Mouse (Mus musculus): ENCODE measurements around the gene Agbl4. TPM values are rescaled to one million over a fixed set of nuclear protein-coding genes. Genes with fewer than 3 reads are reported as not detected.

Agbl4 gene
- polyA plus RNA-seq, 1 experiment from 2014 or later = 0.97 TPM

- no peak overlapping the region for H3K27ac ChIP-seq (ENCODE audit: low read length)
- no peaks in the 10 kb centered on the region for H3K27me3 ChIP-seq (ENCODE audit: control insufficient read depth, insufficient read depth, low read depth, low read length)
- no peaks in the 10 kb centered on the region for H3K9me3 ChIP-seq (ENCODE audit: control insufficient read depth, low read length)
- peaks cover 14% of the 10 kb centered on the region for H3K4me1 ChIP-seq (replicated peaks; ENCODE audit: control insufficient read depth, insufficient read depth, low read length)
- 34% methylated on average over 5 of the region's 5 CpGs for WGBS
- no peaks in the 10 kb centered on the region for H3K36me3 ChIP-seq (ENCODE audit: control insufficient read depth, insufficient read depth, low read length)
- no peak overlapping the region for H3K9ac ChIP-seq (ENCODE audit: low read length)
- ATAC-seq (ENCODE audit: low read depth) = peak; percentile 73
- H3K4me3 ChIP-seq (ENCODE audit: low read length) = no peak overlapping the region
- H3K4me2 ChIP-seq (ENCODE audit: low read depth, low read length) = no peak overlapping the region
Observed at GRCm38 (mm10) chr4:111691057-111691543, 1293.6 kb downstream of the Agbl4 start.

DNA sequence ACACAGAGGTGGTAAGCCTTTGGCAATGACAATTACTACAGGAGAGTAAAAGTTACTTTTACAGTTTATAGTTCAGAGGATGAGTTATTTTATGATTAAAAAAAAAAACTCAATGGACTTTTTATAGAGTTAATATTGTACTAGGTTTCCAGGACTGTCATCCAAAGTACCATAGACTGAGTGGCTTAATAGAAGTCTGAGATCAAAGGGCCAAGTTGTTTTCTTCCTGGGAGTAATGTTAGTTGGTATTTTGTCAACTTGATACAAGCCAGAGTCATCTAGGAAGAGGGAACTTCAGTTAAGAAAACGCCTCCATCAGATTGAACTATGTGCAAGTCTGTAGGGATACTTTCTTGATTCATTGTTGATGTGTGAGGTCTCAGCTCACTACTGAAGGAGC is 1303.9 kb downstream of the Agbl4 start:
- 45% methylated on average over 1 of the region's 1 CpGs for WGBS
- H3K4me3 ChIP-seq (ENCODE audit: low read length) = no peak overlapping the region
- H3K4me2 ChIP-seq (ENCODE audit: low read depth, low read length) = no peak overlapping the region
- no peaks in the 10 kb centered on the region for H3K36me3 ChIP-seq (ENCODE audit: control insufficient read depth, insufficient read depth, low read length)
- no peak overlapping the region for H3K27ac ChIP-seq (ENCODE audit: low read length)
- no peaks in the 10 kb centered on the region for H3K9me3 ChIP-seq (ENCODE audit: control insufficient read depth, low read length)
- H3K4me1 ChIP-seq (replicated peaks; ENCODE audit: control insufficient read depth, insufficient read depth, low read length) = no peaks in the 10 kb centered on the region
- ATAC-seq (ENCODE audit: low read depth) = no peak
- no peaks in the 10 kb centered on the region for H3K27me3 ChIP-seq (ENCODE audit: control insufficient read depth, insufficient read depth, low read depth, low read length)
- H3K9ac ChIP-seq (ENCODE audit: low read length) = no peak overlapping the region

DNA sequence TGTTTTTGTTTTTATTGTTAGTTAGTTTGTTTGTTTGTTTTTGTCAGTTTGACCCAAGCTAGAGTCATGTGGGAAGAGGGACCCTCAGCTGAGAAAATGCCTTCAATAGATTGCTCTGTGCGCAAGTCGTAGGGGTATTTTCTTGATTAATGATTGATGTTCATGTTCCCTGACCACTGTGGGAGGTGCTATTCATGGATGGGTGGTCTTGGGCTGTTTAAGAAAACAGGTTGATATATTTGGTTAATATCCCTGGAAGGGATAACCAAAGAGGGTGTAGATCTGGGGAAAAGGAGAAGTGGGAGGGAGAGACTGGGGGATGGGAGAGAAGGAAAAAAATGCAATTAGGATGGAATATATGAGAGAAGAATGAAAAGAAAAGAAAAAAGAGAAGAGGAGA is 1306.7 kb downstream of the Agbl4 start:
- Histone ChIP-seq H3K9me3 (ENCODE audit: control insufficient read depth, low read length) (no peaks in the 10 kb centered on the region), H3K4me2 (ENCODE audit: low read depth, low read length) (no peak overlapping the region), H3K9ac (ENCODE audit: low read length) (no peak overlapping the region), H3K27ac (ENCODE audit: low read length) (no peak overlapping the region), H3K4me3 (ENCODE audit: low read length) (no peak overlapping the region), H3K36me3 (ENCODE audit: control insufficient read depth, insufficient read depth, low read length) (no peaks in the 10 kb centered on the region), H3K27me3 (ENCODE audit: control insufficient read depth, insufficient read depth, low read depth, low read length) (no peaks in the 10 kb centered on the region), H3K4me1 (replicated peaks; ENCODE audit: control insufficient read depth, insufficient read depth, low read length) (no peaks in the 10 kb centered on the region)
- ATAC-seq (ENCODE audit: low read depth) = no peak
- WGBS = 61% methylated on average over 2 of the region's 2 CpGs

DNA sequence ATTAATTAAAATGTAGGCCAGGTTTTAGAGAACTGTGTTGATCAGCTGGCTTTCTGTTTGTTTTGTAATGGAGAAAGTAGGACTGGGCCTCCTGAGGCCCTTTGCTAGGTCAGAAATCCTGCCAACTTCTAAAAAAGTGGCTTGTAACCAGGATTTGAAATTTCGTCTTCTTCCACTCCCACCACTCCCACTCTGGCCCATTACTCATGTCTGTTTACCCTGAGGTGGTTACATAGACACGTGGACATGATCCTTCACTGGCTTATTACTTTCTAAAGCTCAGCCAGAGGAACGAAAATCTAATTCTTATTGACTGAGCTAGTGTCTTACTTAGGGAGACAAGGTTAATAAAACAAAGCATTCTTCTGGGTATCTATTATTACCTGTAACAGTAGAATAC is 1307.5 kb downstream of the Agbl4 start:
- Histone ChIP-seq H3K4me1 (replicated peaks; ENCODE audit: control insufficient read depth, insufficient read depth, low read length) (no peaks in the 10 kb centered on the region), H3K9ac (ENCODE audit: low read length) (no peak overlapping the region), H3K9me3 (ENCODE audit: control insufficient read depth, low read length) (no peaks in the 10 kb centered on the region), H3K27ac (ENCODE audit: low read length) (no peak overlapping the region), H3K4me3 (ENCODE audit: low read length) (no peak overlapping the region), H3K36me3 (ENCODE audit: control insufficient read depth, insufficient read depth, low read length) (no peaks in the 10 kb centered on the region), H3K27me3 (ENCODE audit: control insufficient read depth, insufficient read depth, low read depth, low read length) (no peaks in the 10 kb centered on the region), H3K4me2 (ENCODE audit: low read depth, low read length) (no peak overlapping the region)
- no peak for ATAC-seq (ENCODE audit: low read depth)
- 37% methylated on average over 3 of the region's 3 CpGs for WGBS

Other genes with a start within 250 kb of the Agbl4 start
- 2.8 and 3.0 TPM in 2 replicates for gene Elavl4, start 45.8 kb upstream of the Agbl4 start, polyA plus RNA-seq (2015; fragmentation: Nextera tagmentation; extraction: Ambion mirVana)

All from lung, embryonic 16.5 days (tissue).